Mouse (Mus musculus) bone marrow macrophage, adult 2 months (primary cell): ENCODE data around the gene Rab11b.

Source experiments
- CTCF ChIP-seq: IDR thresholded peaks from 2 replicates; pipeline ENCODE4 v1.5.1; 2012; ENCODE audit warnings: low read depth, mild to moderate bottlenecking, low read length, moderate library complexity
- POLR2A ChIP-seq: IDR thresholded peaks from 2 replicates; pipeline ENCODE4 v1.6.1; 2012; ENCODE audit warnings: mild to moderate bottlenecking, low read depth, low read length, borderline replicate concordance

DNA sequence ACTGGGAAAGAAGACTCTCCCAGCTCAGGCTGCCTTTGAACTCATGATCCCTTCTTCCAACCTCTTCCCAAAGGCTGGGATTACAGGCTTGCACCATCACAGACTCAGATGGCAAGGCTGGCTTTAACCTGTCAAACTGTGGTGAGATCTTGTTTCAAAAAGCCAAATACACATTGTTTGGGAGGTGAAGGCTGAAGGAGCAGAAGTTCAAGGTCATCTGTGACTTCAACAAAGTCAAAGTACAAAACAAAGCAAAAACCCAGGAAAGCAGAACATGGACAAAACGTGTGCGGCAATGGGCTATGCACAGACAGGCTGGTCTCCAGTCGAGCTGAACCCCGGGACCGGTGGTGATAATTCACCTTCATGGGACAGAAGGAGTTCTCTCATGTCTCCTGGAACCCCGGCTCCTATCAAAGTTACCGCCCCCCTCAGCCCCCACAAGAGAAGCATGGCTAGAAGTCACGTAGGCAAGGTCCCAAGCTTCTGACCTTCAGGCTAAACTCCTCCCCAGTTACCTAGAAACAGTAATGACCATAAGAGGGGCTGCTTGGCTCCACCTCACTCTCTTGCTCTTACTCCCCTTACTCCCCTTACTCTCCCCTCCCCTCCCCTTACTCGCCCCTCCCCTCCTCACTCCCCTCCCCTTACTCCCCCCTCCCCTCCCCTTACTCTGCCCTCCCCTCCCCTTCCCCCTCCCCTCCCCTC lies 47.0 kb upstream of the Rab11b start:
- TF ChIP-seq POLR2A, result no peak
- no peak for TF ChIP-seq CTCF
